Mouse (Mus musculus) ovary, postnatal 10 days (tissue): ENCODE results near the gene Ptk7.
A peak's percentile ranks its signal among the peaks of the same experiment; 100 is the strongest.

Experiments used
- DNase-seq: peaks from one replicate; pipeline ENCODE4 v3.0.0; 2022; ENCODE audit warnings: low spot score

The Ptk7 gene

GRCm38 (mm10) chr17:46644152-46644805 lies 15.0 kb upstream of the Ptk7 start:
- DNase-seq, result no peak

GRCm38 (mm10) chr17:46642060-46642459 lies 12.8 kb upstream of the Ptk7 start:
- DNase-seq, result no peak

GRCm38 (mm10) chr17:46639929-46640328 lies 10.6 kb upstream of the Ptk7 start:
- DNase-seq, result no peak

DNA sequence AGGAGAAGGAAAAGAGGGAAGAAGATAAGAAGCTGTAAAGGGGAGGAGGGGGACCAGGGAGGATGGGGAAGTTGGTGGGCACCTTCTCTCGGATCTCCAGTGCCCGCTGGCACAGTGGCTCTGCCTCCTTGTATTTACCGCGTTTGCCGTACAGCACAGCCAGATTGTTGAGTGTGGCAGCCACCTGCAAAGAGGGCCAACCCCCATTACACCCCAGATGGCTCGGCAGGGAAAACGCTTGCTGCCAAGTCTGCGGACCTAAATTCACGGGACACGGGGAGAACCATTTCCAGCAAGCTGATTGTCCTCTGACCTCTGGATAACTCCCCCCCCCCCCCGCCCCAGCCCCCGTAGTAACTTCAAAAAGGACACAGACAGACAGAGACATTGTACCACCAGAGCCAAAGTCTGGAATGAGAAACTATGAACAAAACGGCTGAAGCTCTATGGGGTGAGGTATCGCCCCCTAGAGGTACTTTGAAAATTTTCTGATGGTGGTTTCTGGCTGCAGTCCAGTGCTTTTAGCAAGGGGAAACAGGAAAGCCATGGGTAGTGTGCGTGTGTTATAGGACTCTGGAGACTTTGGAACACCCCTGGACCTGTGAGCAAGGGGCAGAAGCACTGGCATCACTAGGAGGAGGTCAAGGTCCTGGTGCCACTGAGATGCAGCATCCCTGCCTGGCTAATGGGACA lies 7.7 kb upstream of the Ptk7 start:
- DNase-seq, result no peak

GRCm38 (mm10) chr17:46629685-46630441 lies 559 bp upstream of the Ptk7 start:
- DNase-seq, result peak; percentile 50

DNA sequence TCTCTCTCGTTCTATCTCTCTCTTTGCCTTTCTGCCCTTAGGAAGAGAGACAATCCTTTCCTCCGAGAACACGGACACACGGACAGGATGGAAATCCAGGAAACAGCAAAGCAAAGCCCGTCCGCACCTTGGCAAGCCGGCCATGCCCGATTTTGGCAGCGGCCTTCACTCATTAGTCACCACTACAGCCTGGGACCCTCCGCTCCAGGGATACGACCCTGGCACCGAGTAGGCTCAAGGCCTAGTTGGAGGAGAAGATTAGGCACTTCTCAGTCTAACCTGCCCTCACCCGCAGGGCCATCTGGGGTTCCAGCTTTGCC lies 873 bp downstream of the Ptk7 start:
- DNase-seq, result peak; percentile 33

- no peak for DNase-seq
These were observed 1.9 kb downstream of the Ptk7 start for GRCm38 (mm10) chr17:46627409-46627808.

DNA sequence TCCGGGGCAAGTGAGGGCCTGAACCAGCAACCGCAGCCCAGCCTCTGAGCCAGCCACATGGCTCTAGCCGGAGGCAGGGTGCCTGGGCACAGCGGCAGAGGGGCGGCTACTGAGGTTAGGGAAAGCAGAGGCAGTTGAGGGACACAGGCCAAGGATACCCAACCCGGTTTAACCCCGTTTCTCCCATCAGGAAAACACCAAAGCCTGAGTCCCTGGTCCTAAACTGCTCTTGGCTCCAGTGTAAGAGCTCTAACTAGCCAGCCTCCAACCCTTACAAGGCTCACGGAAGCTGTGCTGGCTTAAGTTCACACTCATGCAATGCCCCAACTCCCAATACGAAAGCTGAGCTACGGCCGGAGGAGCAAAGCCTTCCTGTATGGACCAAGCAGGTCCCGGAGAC lies 4.7 kb downstream of the Ptk7 start:
- DNase-seq, result no peak

DNA sequence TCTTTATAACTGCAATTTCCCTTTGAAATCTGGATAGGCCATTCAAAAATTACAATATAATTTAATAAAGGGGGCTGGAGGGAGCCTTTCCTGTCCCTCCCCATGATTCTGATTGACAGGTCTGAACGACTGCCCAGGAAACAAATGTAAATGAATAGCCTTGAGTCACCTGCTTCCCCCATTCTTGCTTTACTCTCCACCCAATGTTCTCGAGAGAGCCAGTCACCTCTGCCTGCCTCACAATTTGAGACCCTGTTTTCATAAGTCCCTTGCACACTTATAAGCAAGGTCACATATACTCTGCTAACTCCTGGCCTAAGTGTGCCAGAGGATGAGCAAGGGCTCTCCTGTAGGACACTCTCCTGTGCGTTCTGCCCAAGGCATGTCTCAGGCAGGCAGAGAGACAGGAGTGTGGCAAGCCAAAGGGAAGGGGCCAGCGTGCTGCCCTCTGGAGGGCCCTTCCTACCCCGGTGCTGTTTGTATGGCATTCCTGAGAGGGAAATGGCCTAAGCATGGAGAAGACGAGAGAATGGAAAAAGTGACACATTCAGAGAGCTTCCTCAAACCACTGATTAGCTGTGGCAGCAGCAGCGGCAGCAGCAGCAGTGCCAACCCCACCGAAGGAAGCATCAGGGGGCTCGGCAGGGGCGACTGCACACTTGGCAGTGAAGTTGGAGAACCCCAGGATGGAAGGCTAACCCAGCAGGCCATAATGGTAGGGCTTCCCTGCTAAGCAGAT lies 5.3 kb downstream of the Ptk7 start:
- DNase-seq, result no peak

DNA sequence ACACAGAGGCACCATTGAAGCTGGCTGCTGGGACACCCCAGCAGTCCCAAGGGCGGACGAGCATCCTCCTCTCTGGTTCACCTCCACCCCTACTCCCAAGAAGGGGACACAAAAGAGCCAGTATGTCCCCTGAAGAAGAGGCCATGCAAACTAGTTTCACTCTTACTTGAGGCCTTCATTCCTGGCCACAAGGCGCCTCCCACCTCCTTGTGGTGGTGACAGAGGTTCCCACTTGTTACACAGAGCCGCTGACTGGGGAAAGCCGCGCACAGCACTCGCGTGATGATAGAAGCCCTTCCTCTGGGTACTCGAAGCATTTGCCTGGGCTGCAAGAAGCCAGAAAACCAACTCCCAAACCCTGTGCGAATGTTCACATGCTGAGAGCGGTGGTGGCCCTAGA lies 7.0 kb downstream of the Ptk7 start:
- no peak for DNase-seq

- no peak for DNase-seq
These were observed 8.0 kb downstream of the Ptk7 start for GRCm38 (mm10) chr17:46621324-46621723.

DNA sequence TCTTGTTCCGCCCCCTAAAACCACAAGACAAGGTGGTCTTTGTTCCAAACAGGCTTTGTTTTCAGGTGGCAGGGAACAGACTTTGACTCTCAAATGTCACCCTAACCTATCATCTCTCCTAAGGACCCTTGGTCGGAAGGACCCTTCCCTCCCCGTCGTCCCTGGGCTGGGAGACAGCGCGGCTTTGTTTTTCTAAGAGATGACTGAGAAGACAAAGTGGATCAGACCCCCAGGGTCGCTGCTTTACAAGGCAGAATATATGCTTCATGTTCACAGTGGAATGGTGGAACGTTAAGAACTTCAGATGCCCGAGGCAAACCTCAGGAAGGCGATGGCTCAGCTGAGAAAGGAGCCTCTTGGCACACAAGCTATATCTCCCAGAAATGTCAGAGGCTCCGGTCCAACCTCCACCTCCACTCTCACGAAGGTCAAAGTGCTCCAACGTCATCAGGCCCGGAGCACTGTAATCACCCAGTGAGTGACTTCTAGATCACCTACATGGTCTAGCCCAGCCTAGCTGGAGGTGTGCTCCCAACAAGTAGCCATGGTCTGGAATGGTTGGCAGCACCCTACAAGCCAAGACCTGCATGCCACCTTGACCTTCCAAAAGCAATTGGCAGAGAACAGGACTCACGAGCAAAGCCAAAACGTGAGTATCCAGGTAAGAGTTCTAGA lies 9.5 kb downstream of the Ptk7 start:
- no peak for DNase-seq

DNA sequence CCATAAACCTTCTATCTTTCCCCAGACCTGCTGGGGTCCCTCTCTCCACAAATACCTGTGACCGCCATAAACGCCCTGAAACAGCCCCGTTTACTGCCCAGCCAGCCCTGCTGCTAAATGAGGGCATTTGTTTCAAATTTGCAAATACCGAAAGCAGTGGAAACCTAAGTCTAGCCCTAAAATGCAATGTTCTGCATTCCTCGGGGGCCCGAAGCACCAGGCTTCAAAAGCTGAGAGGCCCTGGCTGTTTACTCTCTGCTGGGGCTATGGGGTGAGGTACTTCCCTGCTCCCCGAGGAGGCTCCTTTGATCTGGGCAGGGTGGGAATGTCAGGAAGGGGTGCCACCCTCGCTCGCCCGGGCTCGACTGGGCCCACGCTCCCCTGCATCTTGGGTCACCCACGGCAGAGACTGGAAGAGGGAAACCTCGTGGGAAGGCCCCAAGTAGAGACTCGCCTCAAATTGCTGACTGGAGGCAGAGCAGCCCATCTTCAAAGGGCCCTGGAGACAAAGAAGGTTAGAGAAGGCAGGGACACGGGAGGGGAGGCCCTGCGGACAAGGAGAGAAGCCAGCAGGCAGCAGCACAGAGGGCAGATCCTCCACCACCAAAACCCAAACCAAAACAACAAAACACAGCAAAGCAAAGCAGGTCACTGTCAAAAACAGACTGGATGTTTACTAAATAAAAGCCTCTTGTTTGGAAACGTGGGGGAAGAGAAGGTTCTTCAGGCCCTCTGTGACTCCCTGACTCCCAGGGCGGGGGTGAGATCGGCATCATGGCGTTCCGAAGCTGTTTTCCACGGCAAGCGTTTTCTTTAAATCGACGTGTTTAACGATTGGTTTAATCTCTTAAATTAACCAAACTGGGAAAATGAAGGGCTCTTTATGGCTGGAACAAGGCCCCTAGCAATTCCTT lies 10.3 kb downstream of the Ptk7 start:
- DNase-seq, result no peak

GRCm38 (mm10) chr17:46618394-46618768 lies 10.9 kb downstream of the Ptk7 start:
- DNase-seq, result no peak

GRCm38 (mm10) chr17:46617799-46618198 lies 11.5 kb downstream of the Ptk7 start:
- DNase-seq, result no peak

GRCm38 (mm10) chr17:46613229-46613628 lies 16.1 kb downstream of the Ptk7 start:
- no peak for DNase-seq

DNA sequence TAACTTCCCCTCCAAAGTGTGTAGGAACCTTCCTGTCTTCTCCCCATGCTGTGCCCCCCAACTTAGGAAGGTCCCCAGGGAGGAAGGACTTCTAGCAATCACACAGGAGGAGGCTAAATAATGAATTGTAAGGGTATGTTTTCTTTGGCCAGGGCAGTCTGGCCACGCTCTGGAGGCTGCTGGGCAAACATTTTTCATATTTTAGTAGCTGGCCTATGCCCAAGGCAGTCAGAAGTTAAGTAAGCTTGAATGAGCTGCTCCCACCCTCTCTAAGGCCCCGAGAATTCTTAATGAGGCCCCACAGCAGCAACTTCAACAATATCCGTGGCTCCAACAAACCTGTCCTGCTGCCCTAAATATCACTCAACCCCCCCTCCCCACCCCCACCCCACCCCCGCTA lies 16.5 kb downstream of the Ptk7 start:
- no peak for DNase-seq

GRCm38 (mm10) chr17:46612189-46612588 lies 17.1 kb downstream of the Ptk7 start:
- DNase-seq, result no peak

DNA sequence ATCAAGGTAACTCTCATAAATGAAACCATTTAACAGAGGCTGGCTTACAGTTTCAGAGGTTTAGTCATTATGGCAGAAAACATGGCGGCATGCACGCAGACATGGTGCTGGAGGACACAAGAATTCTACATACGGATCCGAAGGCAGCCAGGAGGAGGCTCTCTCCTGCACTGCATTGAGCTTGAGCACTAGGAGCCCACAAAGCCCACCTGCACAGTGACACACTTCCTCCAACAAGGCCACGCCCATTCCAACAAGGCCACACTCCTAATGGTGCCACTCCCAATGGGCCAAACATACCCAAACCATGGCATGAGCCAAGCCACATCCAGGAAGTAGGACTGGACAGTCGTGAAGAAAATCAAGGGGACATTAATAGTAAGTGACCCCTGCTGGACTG lies 18.0 kb downstream of the Ptk7 start:
- no peak for DNase-seq

- no peak for DNase-seq
These were observed 19.4 kb downstream of the Ptk7 start for GRCm38 (mm10) chr17:46609721-46610514.
